Mouse (Mus musculus): Measurements from ENCODE around the gene Wipi1. TPM values are rescaled to one million over a fixed set of nuclear protein-coding genes. Genes with fewer than 3 reads are reported as not detected.

Wipi1 gene
- polyA plus RNA-seq, 1 experiment: 7.0 TPM

- peak overlapping the region; percentile 78 for H3K4me3 ChIP-seq (ENCODE audit: control insufficient read depth, insufficient read depth, low read length)
- peaks cover 18% of the 10 kb centered on the region for H3K4me1 ChIP-seq (replicated peaks; ENCODE audit: control insufficient read depth, insufficient read depth, low read length)
- no peaks in the 10 kb centered on the region for H3K27me3 ChIP-seq (ENCODE audit: control insufficient read depth, insufficient read depth, low read length)
- H3K27ac ChIP-seq (ENCODE audit: control insufficient read depth, insufficient read depth, low read length): peak overlapping the region; percentile 15; the same call in 1 of the 2 replicates
- 0% methylated on average over 21 of the region's 21 CpGs for WGBS
- no peak for TF ChIP-seq CTCF (IDR thresholded peaks at IDR 0.05; ENCODE audit: borderline replicate concordance, control insufficient read depth, extremely low read depth, insufficient read depth, low read length, poor library complexity)
- TF ChIP-seq POLR2A (IDR thresholded peaks at IDR 0.05; ENCODE audit: control insufficient read depth, extremely low read depth, insufficient read depth, low read length, poor library complexity): no peak
- H3K36me3 ChIP-seq (ENCODE audit: control insufficient read depth, insufficient read depth, low read length): peaks cover 18% of the 10 kb centered on the region
- DNase-seq: peak; percentile 45
Measured at GRCm38 (mm10) chr11:109651566-109652024, 39.8 kb upstream of the Wipi1 start.

- Histone ChIP-seq H3K36me3 (ENCODE audit: control insufficient read depth, insufficient read depth, low read length) (peaks cover 12% of the 10 kb centered on the region), H3K27ac (ENCODE audit: control insufficient read depth, insufficient read depth, low read length) (peak overlapping the region; percentile 15; the same call in 1 of the 2 replicates), H3K27me3 (ENCODE audit: control insufficient read depth, insufficient read depth, low read length) (no peaks in the 10 kb centered on the region), H3K4me3 (ENCODE audit: control insufficient read depth, insufficient read depth, low read length) (peak overlapping the region; percentile 78), H3K4me1 (replicated peaks; ENCODE audit: control insufficient read depth, insufficient read depth, low read length) (peaks cover 18% of the 10 kb centered on the region)
- peak; percentile 95 for TF ChIP-seq POLR2A (IDR thresholded peaks at IDR 0.05; ENCODE audit: control insufficient read depth, extremely low read depth, insufficient read depth, low read length, poor library complexity)
- 0 out of 2 replicates have a peak, but pooled peaks have one; percentile 19 for TF ChIP-seq CTCF (IDR thresholded peaks at IDR 0.05; ENCODE audit: borderline replicate concordance, control insufficient read depth, extremely low read depth, insufficient read depth, low read length, poor library complexity)
- under 1% methylated on average over 90 of the region's 90 CpGs for WGBS
- peak; percentile 93 for DNase-seq
Measured at GRCm38 (mm10) chr11:109650788-109651565, 39.2 kb upstream of the Wipi1 start.

- Histone ChIP-seq H3K4me3 (ENCODE audit: control insufficient read depth, insufficient read depth, low read length) (peak overlapping the region; percentile 78), H3K36me3 (ENCODE audit: control insufficient read depth, insufficient read depth, low read length) (peaks cover 10% of the 10 kb centered on the region), H3K27ac (ENCODE audit: control insufficient read depth, insufficient read depth, low read length) (peak overlapping the region; percentile 5; the same call in 1 of the 2 replicates), H3K4me1 (replicated peaks; ENCODE audit: control insufficient read depth, insufficient read depth, low read length) (peaks cover 18% of the 10 kb centered on the region), H3K27me3 (ENCODE audit: control insufficient read depth, insufficient read depth, low read length) (no peaks in the 10 kb centered on the region)
- TF ChIP-seq CTCF (IDR thresholded peaks at IDR 0.05; ENCODE audit: borderline replicate concordance, control insufficient read depth, extremely low read depth, insufficient read depth, low read length, poor library complexity): no peak
- WGBS: 2% methylated on average over 31 of the region's 31 CpGs
- DNase-seq: peak; percentile 74
Measured at GRCm38 (mm10) chr11:109649975-109650701, 38.4 kb upstream of the Wipi1 start.

GRCm38 (mm10) chr11:109649206-109649605 is 37.4 kb upstream of the Wipi1 start, which contains the start of gene Prkar1a:
Prkar1a (plus strand) TSS chr11:109649405.
- TF ChIP-seq POLR2A (IDR thresholded peaks at IDR 0.05; ENCODE audit: control insufficient read depth, extremely low read depth, insufficient read depth, low read length, poor library complexity): no peak
- TF ChIP-seq CTCF (IDR thresholded peaks at IDR 0.05; ENCODE audit: borderline replicate concordance, control insufficient read depth, extremely low read depth, insufficient read depth, low read length, poor library complexity): no peak
- H3K4me3 ChIP-seq (ENCODE audit: control insufficient read depth, insufficient read depth, low read length): peak within 1 kb of the TSS; percentile 78
- H3K27me3 ChIP-seq (ENCODE audit: control insufficient read depth, insufficient read depth, low read length): no peaks in the 10 kb centered on the region
- 9% methylated on average over 8 of the region's 8 CpGs for WGBS
- no peak within 1 kb of the TSS for H3K27ac ChIP-seq (ENCODE audit: control insufficient read depth, insufficient read depth, low read length)
- H3K4me1 ChIP-seq (replicated peaks; ENCODE audit: control insufficient read depth, insufficient read depth, low read length): peaks cover 18% of the 10 kb centered on the region
- H3K36me3 ChIP-seq (ENCODE audit: control insufficient read depth, insufficient read depth, low read length): peaks cover 6% of the 10 kb centered on the region
- no peak for DNase-seq

GRCm38 (mm10) chr11:109648510-109648909 is 36.7 kb upstream of the Wipi1 start:
- no peak for TF ChIP-seq CTCF (IDR thresholded peaks at IDR 0.05; ENCODE audit: borderline replicate concordance, control insufficient read depth, extremely low read depth, insufficient read depth, low read length, poor library complexity)
- TF ChIP-seq POLR2A (IDR thresholded peaks at IDR 0.05; ENCODE audit: control insufficient read depth, extremely low read depth, insufficient read depth, low read length, poor library complexity): no peak
- H3K4me3 ChIP-seq (ENCODE audit: control insufficient read depth, insufficient read depth, low read length): no peak overlapping the region
- no peak overlapping the region for H3K27ac ChIP-seq (ENCODE audit: control insufficient read depth, insufficient read depth, low read length)
- H3K36me3 ChIP-seq (ENCODE audit: control insufficient read depth, insufficient read depth, low read length): no peaks in the 10 kb centered on the region; the same call in 1 of the 2 replicates
- WGBS: 9% methylated on average over 7 of the region's 7 CpGs
- peaks cover 18% of the 10 kb centered on the region for H3K4me1 ChIP-seq (replicated peaks; ENCODE audit: control insufficient read depth, insufficient read depth, low read length)
- no peaks in the 10 kb centered on the region for H3K27me3 ChIP-seq (ENCODE audit: control insufficient read depth, insufficient read depth, low read length)
- DNase-seq: no peak

- H3K4me3 ChIP-seq (ENCODE audit: control insufficient read depth, insufficient read depth, low read length): no peak overlapping the region
- H3K27ac ChIP-seq (ENCODE audit: control insufficient read depth, insufficient read depth, low read length): no peak overlapping the region
- no peaks in the 10 kb centered on the region for H3K36me3 ChIP-seq (ENCODE audit: control insufficient read depth, insufficient read depth, low read length)
- TF ChIP-seq POLR2A (IDR thresholded peaks at IDR 0.05; ENCODE audit: control insufficient read depth, extremely low read depth, insufficient read depth, low read length, poor library complexity) (no peak), CTCF (IDR thresholded peaks at IDR 0.05; ENCODE audit: borderline replicate concordance, control insufficient read depth, extremely low read depth, insufficient read depth, low read length, poor library complexity) (no peak)
- no peaks in the 10 kb centered on the region for H3K4me1 ChIP-seq (replicated peaks; ENCODE audit: control insufficient read depth, insufficient read depth, low read length)
- DNase-seq: no peak
- 87% methylated on average over 5 of the region's 5 CpGs for WGBS
- no peaks in the 10 kb centered on the region for H3K27me3 ChIP-seq (ENCODE audit: control insufficient read depth, insufficient read depth, low read length)
Measured at GRCm38 (mm10) chr11:109641498-109642222, 29.9 kb upstream of the Wipi1 start.
